Mouse (Mus musculus) ES-E14 (cell line): Measurements from ENCODE around the gene Mgrn1.

Experiments
- CHD2 ChIP-seq: IDR thresholded peaks from 2 replicates; pipeline ENCODE4 v1.6.1; 2014; ENCODE audit warnings: mild to moderate bottlenecking, low read depth, low read length, inconsistent platforms
- HCFC1 ChIP-seq: IDR thresholded peaks from 2 replicates; pipeline ENCODE4 v1.6.1; 2012; ENCODE audit warnings: low read length, inconsistent platforms, borderline replicate concordance; ENCODE audit not compliant: insufficient read depth
- MAFK ChIP-seq: IDR thresholded peaks from 2 replicates; pipeline ENCODE4 v1.6.1; 2014; ENCODE audit warnings: mild to moderate bottlenecking, low read depth, low read length, inconsistent platforms; ENCODE audit not compliant: insufficient read depth
- ZC3H11A ChIP-seq: IDR thresholded peaks from 2 replicates; pipeline ENCODE4 v1.6.1; 2012; ENCODE audit warnings: low read depth, mild to moderate bottlenecking, inconsistent platforms, low read length, borderline replicate concordance
- ZNF384 ChIP-seq: IDR thresholded peaks from 2 replicates; pipeline ENCODE4 v1.6.1; 2012; ENCODE audit warnings: low read depth, low read length, inconsistent platforms

DNA sequence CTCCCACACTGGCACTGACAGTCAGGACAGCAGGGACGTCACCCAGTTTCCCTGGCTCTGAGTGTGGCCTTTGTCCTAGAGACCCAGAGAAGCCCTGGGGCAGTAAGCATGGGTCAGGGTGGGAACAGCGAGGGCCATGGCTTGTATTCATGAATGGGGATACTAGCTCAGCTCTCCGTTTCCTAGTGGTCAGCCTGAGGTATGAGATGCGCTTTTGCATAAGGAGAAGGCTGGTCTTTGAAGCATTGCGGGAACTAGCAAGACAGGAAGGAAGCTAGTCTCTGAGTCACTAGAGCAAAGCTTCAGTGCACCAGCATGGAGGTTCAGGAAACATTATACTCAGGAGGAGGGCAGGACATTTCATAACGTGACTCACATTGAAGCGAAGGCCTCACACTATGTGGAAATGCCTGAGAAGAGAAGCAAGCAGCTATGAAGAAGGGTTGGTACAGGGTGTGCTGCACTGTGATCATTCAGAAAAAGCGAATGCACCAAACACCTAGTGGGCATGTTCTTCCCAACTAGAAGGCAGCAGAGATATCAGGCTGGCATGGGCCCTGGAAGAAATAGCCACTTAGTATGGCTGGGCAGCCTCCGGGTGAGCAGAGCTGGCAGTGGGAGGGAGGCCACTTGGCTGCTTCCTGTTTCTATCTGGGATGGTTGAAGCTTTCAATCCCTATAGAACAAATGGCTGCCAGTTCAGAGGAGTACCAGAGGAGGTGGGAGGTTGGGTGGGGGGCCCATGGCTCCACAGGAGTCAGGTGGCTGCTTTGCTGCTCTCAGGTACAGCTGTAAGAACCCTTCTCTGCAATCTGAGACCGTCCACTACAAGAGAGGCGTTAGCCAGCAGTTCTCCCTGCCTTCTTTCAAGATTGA is 27.1 kb downstream of the Mgrn1 start:
- TF ChIP-seq ZNF384: no peak
- no peak for TF ChIP-seq HCFC1
- TF ChIP-seq ZC3H11A: no peak
- no peak for TF ChIP-seq CHD2
- TF ChIP-seq MAFK: no peak
